Mouse (Mus musculus) bone marrow, adult 2 months (tissue): Measurements from ENCODE around the gene Vcan. TPM values are rescaled to one million over a fixed set of nuclear protein-coding genes. Genes with fewer than 3 reads are reported as not detected.
A peak's percentile ranks its signal among the peaks of the same experiment; 100 is the strongest.
"Not testable (repeated sequence)": the region's sequence is repeated elsewhere in the genome, so short reads cannot be mapped to it uniquely, and the experiment has no call there.

Source experiments
- H3K27ac ChIP-seq: fragments of 200-500 bp; 2 replicates; pipeline ENCODE4 v1.5.1; 2012; ENCODE audit warnings: low read depth, mild to moderate bottlenecking, control low read depth, inconsistent platforms, low read length; ENCODE audit not compliant: control insufficient read depth, poor library complexity, insufficient read depth
- H3K4me1 ChIP-seq: fragments of 200-500 bp; 2 replicates; pipeline ENCODE4 v1.6.1; 2011; ENCODE audit warnings: low read length; ENCODE audit not compliant: control insufficient read depth, insufficient read depth
- H3K4me3 ChIP-seq: fragments of 200-500 bp; replicated peaks from 2 replicates; pipeline ENCODE3; 2011; ENCODE audit warnings: mild to moderate bottlenecking, low read depth, low read length, control low read depth; ENCODE audit not compliant: control insufficient read depth
- CTCF ChIP-seq: fragments of 200-500 bp; IDR thresholded peaks from 2 replicates; pipeline ENCODE4 v1.5.1; 2011; ENCODE audit warnings: low read length, control low read depth; ENCODE audit not compliant: control insufficient read depth, insufficient read depth
- POLR2A ChIP-seq: fragments of 200-500 bp; IDR thresholded peaks from 2 replicates; pipeline ENCODE4 v1.6.1; 2011; ENCODE audit warnings: low read depth, mild to moderate bottlenecking, control low read depth, low read length, borderline replicate concordance; ENCODE audit not compliant: control insufficient read depth
- WGBS: fragments of 180-500 bp; shearing (Covaris S2); methylation state at CpG from one replicate; pipeline ENCODE4 v1.1.7; 2018; 5-methylcytosine and 5-hydroxymethylcytosine counted together
- polyA plus RNA-seq: library from polyadenylated mRNA; stranded (reverse); fragments of >200 nt; gene quantifications from 2 replicates; pipeline ENCODE4 v1.2.4, GENCODE M21; 2011; ENCODE audit warnings: low replicate concordance; ENCODE audit not compliant: missing spikeins, insufficient read depth, insufficient read length

Gene Vcan
- polyA plus RNA-seq, 1 experiment = 3.5 TPM

DNA sequence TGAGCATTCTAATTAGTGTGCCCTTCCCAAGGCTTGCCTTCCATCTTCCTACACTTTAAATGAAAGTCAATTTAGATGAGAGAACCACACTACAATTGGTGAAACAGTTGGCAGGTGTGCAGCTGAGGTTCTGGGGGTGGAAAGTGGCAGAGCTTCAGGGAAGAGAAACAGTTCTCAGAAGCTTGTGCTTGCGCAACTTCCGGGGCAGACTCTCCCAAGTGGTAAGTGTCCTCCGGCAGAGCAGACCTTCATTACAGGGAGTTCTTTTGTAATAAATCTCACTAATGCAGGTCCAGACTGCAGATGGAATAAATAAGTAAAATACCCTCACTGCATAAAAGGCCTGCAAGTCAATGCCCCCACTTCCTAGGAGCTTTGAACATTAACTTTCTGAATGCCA lies 23.7 kb upstream of the Vcan start:
- TF ChIP-seq CTCF = no peak
- TF ChIP-seq POLR2A = no peak

GRCm38 (mm10) chr13:89762339-89762738 lies 20.0 kb upstream of the Vcan start:
- no peak for TF ChIP-seq POLR2A
- TF ChIP-seq CTCF = no peak
- no peak overlapping the region for H3K27ac ChIP-seq
- no peak overlapping the region for H3K4me3 ChIP-seq
- WGBS = 62% methylated on average over 3 of the region's 3 CpGs
- H3K4me1 ChIP-seq = no peaks in the 10 kb centered on the region

More for the DNA sequence above, 23.7 kb upstream of the Vcan start:
- no peak overlapping the region for H3K27ac ChIP-seq
- no peaks in the 10 kb centered on the region for H3K4me1 ChIP-seq
- WGBS = 42% methylated on average over 3 of the region's 3 CpGs
- H3K4me3 ChIP-seq = no peak overlapping the region

- no peaks in the 10 kb centered on the region for H3K4me1 ChIP-seq
- TF ChIP-seq POLR2A (no peak), CTCF (no peak)
- no peak overlapping the region for H3K4me3 ChIP-seq
- no peak overlapping the region for H3K27ac ChIP-seq
Measured at GRCm38 (mm10) chr13:89756347-89756746, 14.0 kb upstream of the Vcan start.

DNA sequence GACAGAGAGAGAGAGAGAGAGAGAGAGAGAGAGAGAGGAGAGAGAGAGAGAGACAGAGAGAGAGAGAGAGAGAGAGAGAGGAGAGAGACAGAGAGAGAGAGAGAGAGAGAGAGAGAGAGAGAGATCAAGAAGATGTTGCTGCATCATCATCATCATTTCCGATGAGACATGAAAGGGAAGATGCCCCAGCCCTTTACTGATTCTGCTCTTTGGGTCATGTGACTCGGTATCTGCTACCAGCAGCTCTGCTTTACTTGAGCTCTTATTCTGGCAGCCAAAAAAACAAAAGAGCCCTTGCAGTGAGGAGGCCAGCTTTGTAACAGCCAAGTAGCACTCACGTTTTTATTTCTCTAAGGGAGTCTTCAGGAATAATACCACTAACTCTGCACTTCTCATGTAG lies 8.3 kb upstream of the Vcan start:
- not testable (repeated sequence) for H3K4me3 ChIP-seq, H3K27ac ChIP-seq, H3K4me1 ChIP-seq
- WGBS = 27% methylated on average over 3 of the region's 3 CpGs

GRCm38 (mm10) chr13:89743201-89743600 lies 892 bp upstream of the Vcan start:
- no peak overlapping the region for H3K4me3 ChIP-seq
- no peak overlapping the region for H3K27ac ChIP-seq
- H3K4me1 ChIP-seq = no peaks in the 10 kb centered on the region
- 37% methylated on average over 8 of the region's 8 CpGs for WGBS
- TF ChIP-seq POLR2A (no peak), CTCF (no peak)

GRCm38 (mm10) chr13:89742686-89743200 lies 434 bp upstream of the Vcan start:
- H3K27ac ChIP-seq = no peak overlapping the region
- no peaks in the 10 kb centered on the region for H3K4me1 ChIP-seq
- H3K4me3 ChIP-seq = no peak overlapping the region
- TF ChIP-seq CTCF = no peak
- TF ChIP-seq POLR2A = no peak
- 10% methylated on average over 15 of the region's 15 CpGs for WGBS

DNA sequence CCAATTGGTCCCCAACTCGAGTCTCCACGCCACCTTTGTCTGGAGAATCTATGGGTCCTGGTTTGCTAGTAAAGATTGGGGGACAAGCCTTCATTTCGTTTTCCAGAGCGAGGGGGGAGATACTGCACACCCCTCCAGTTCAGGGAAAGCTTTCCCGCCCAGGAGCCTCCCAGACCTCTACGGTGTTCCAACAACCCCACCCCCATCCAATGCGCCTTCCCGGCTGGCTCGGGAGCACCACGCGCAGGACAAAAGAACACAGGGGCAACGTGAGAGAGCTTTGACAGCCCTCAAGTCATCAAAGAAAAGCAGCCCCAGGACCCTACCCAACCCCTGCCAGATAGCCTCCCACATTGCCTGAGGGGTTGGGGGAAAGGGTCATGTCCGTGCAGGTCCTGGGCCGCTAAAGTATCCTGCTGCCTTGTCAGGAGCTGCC lies 1.2 kb downstream of the Vcan start:
- Histone ChIP-seq H3K4me3 (peak overlapping the region; percentile 12), H3K27ac (no peak overlapping the region), H3K4me1 (no peaks in the 10 kb centered on the region)
- TF ChIP-seq CTCF (no peak), POLR2A (no peak)
- 5% methylated on average over 14 of the region's 14 CpGs for WGBS

DNA sequence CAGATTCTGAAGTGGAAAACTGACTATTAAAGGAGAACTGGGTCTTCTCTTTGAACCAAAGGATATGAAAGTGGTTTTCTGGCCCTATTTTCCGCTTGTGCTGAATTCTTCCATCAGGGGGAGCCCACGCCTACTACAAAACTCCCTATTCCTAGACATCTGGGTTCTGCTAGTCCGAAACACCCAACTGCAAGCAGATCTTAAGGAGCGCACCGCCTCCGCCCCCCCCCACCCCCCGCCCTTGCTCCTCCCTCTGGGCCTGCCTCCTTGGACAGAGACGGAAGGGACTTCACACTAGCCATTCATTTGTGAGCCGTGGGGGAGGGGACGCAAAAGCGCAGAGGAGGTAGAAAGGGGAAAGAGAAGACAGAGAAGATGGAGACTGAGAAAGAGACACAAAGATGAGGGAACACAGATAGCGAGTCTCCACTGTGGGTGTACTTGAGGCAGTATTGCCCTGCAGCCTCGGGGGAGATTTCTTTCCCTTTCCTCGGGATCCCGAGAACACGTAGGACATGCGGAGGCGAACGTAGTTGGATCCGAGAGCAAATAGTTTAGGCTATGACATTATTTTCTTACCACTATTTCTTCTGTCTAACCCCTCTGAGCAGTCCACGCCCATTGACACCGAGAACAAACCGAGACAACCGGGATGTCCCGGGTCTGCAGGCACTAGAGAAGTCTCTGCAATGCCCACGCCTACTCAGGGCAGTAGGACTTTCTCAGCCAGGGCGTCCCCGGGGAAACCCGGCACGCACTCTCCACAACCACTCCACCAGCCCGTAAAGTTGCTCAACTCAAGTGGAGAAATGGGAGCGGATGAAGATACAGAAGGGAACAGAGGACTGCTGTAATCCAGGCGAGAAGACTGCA lies 1.8 kb downstream of the Vcan start:
- TF ChIP-seq POLR2A (no peak), CTCF (no peak)
- H3K4me1 ChIP-seq = no peaks in the 10 kb centered on the region
- WGBS = under 1% methylated on average over 33 of the region's 33 CpGs
- peak overlapping the region; percentile 90 for H3K4me3 ChIP-seq
- peak overlapping the region; percentile 78; the same call in 1 of the 2 replicates for H3K27ac ChIP-seq

DNA sequence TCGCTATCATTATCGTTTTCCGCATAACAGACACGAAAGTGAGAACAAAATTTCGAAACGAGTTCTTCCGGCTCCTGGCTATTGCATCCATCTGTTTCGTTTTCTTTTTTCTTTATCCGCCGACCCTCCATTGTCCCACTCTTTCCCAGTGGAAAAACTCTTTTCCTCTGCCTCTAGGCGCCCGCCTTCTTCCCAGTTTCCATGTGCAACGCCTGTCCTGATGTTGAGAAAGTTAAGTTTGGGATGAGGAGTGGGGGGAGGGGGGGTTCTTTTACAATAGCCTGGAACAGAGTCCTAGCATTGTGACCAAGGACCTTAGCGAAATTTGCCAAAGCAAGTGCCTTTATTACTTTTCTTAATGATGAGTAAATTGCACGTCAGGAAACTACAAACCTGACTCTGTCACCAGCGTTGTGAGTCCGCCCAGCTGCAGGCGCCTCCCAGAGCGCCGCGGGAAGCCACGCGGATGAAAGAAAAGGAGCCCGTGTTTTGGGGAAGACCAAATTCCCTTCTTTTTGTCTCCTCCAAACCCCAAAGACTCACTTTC lies 2.5 kb downstream of the Vcan start:
- under 1% methylated on average over 24 of the region's 24 CpGs for WGBS
- H3K27ac ChIP-seq = peak overlapping the region; percentile 78
- no peaks in the 10 kb centered on the region for H3K4me1 ChIP-seq
- TF ChIP-seq POLR2A (no peak), CTCF (no peak)
- H3K4me3 ChIP-seq = peak overlapping the region; percentile 90
